Mouse (Mus musculus) hindbrain, embryonic 11.5 days (tissue): ENCODE data around the gene Wdr13. TPM values are rescaled to one million over a fixed set of nuclear protein-coding genes. Genes with fewer than 3 reads are reported as not detected.

ENCODE experiments used
- ATAC-seq: fragments of 200-750 bp; cut with Nextera tagmentation; 2 replicates; pipeline ENCODE4 v1.8.0; 2017; ENCODE audit warnings: mild to moderate bottlenecking, moderate TSS enrichment, moderate library complexity; ENCODE audit not compliant: low FRiP score
- DNase-seq: peaks from one replicate; pipeline ENCODE4 v3.0.0-alpha.2; 2015; ENCODE audit warnings: low spot score
- H3K27ac ChIP-seq: fragments of 300-500 bp; sonication (generic); 2 replicates; pipeline ENCODE4 v1.5.1; 2014; ENCODE audit warnings: mild to moderate bottlenecking, low read depth, low read length
- H3K27me3 ChIP-seq: fragments of 300-500 bp; sonication (generic); 2 replicates; pipeline ENCODE4 v1.6.1; 2014; ENCODE audit warnings: mild to moderate bottlenecking, low read length, moderate library complexity, mixed read lengths; ENCODE audit not compliant: control insufficient read depth, insufficient read depth
- H3K36me3 ChIP-seq: fragments of 300-500 bp; sonication (generic); 2 replicates; pipeline ENCODE4 v1.6.1; 2014; ENCODE audit warnings: mild to moderate bottlenecking, low read length, moderate library complexity, mixed read lengths; ENCODE audit not compliant: control insufficient read depth, insufficient read depth
- H3K4me1 ChIP-seq: fragments of 300-500 bp; sonication (generic); replicated peaks from 2 replicates; pipeline ENCODE4 v1.6.1; 2014; ENCODE audit warnings: low read length, mixed read lengths; ENCODE audit not compliant: control insufficient read depth, insufficient read depth
- H3K4me2 ChIP-seq: fragments of 300-500 bp; sonication (generic); replicated peaks from 2 replicates; pipeline ENCODE4 v1.6.1; 2014; ENCODE audit warnings: mild to moderate bottlenecking, low read depth, low read length
- H3K4me3 ChIP-seq: fragments of 300-500 bp; sonication (generic); 2 replicates; pipeline ENCODE4 v1.5.1; 2014; ENCODE audit warnings: low read depth, low read length
- H3K9ac ChIP-seq: fragments of 300-500 bp; sonication (generic); 2 replicates; pipeline ENCODE4 v1.6.1; 2014; ENCODE audit warnings: low read depth, low read length
- H3K9me3 ChIP-seq: fragments of 300-500 bp; sonication (generic); 2 replicates; pipeline ENCODE4 v1.6.1; 2016; ENCODE audit warnings: low read length; ENCODE audit not compliant: control insufficient read depth
- WGBS: fragments of 180-500 bp; shearing (Covaris S2); extraction: QIAGEN DNeasy Blood & Tissue Kit; methylation state at CpG from one replicate; pipeline ENCODE4 v1.1.7; 2014; 5-methylcytosine and 5-hydroxymethylcytosine counted together
- polyA plus RNA-seq: library from polyadenylated mRNA; unstranded; fragments of >200 nt; fragmentation: Nextera tagmentation; extraction: Ambion mirVana; gene quantifications from 2 replicates; pipeline ENCODE4 v1.2.1, GENCODE M21; 2014

The Wdr13 gene
- polyA plus RNA-seq, 1 experiment from 2014 or later = 30.8 TPM

- WGBS = 12% methylated on average over 56 of the region's 65 CpGs
Measured at GRCm38 (mm10) chrX:8145153-8145991, 12.7 kb upstream of the Wdr13 start, which contains the start of gene Rbm3. Gene Rbm3, minus strand, starts transcription at chrX:8145880.

GRCm38 (mm10) chrX:8143750-8144149, 11.1 kb upstream of the Wdr13 start:
- ATAC-seq = no peak
- Histone ChIP-seq H3K4me1 (peaks cover 4% of the 10 kb centered on the region; the same call in 1 of the 2 replicates), H3K36me3 (no peaks in the 10 kb centered on the region), H3K4me2 (peak overlapping the region; percentile 72), H3K27ac (no peak overlapping the region), H3K9ac (peak overlapping the region; percentile 83; the same call in 1 of the 2 replicates), H3K9me3 (no peaks in the 10 kb centered on the region), H3K4me3 (peak overlapping the region; percentile 57), H3K27me3 (no peaks in the 10 kb centered on the region)
- DNase-seq = no peak
- 77% methylated on average over 7 of the region's 7 CpGs for WGBS

More at GRCm38 (mm10) chrX:8145153-8145991, 12.7 kb upstream of the Wdr13 start, which contains the start of gene Rbm3:
- H3K4me1 ChIP-seq = peaks cover 4% of the 10 kb centered on the region; the same call in 1 of the 2 replicates
- DNase-seq (peak; percentile 83), ATAC-seq (peak; percentile 97)
- H3K4me3 ChIP-seq = peak within 1 kb of the TSS; percentile 57
- peak within 1 kb of the TSS; percentile 72 for H3K4me2 ChIP-seq
- H3K36me3 ChIP-seq = no peaks in the 10 kb centered on the region
- no peaks in the 10 kb centered on the region for H3K9me3 ChIP-seq
- peak within 1 kb of the TSS; percentile 83 for H3K9ac ChIP-seq
- H3K27me3 ChIP-seq = no peaks in the 10 kb centered on the region
- H3K27ac ChIP-seq = peak within 1 kb of the TSS; percentile 88

- ATAC-seq (no peak), DNase-seq (no peak)
- H3K4me2 ChIP-seq = no peak overlapping the region
- 87% methylated on average over 7 of the region's 7 CpGs for WGBS
- H3K9me3 ChIP-seq = no peaks in the 10 kb centered on the region
- H3K4me3 ChIP-seq = no peak overlapping the region
- no peaks in the 10 kb centered on the region for H3K36me3 ChIP-seq
- H3K4me1 ChIP-seq = peaks cover 4% of the 10 kb centered on the region; the same call in 1 of the 2 replicates
- H3K27me3 ChIP-seq = no peaks in the 10 kb centered on the region
- H3K27ac ChIP-seq = no peak overlapping the region
- no peak overlapping the region for H3K9ac ChIP-seq
Measured at GRCm38 (mm10) chrX:8142948-8143347, 10.3 kb upstream of the Wdr13 start.

GRCm38 (mm10) chrX:8141058-8141457, 8.4 kb upstream of the Wdr13 start:
- H3K4me1 ChIP-seq = peaks cover 4% of the 10 kb centered on the region; the same call in 1 of the 2 replicates
- H3K9ac ChIP-seq = no peak overlapping the region
- no peaks in the 10 kb centered on the region for H3K27me3 ChIP-seq
- no peaks in the 10 kb centered on the region for H3K9me3 ChIP-seq
- DNase-seq = no peak
- H3K36me3 ChIP-seq = no peaks in the 10 kb centered on the region
- no peak overlapping the region for H3K27ac ChIP-seq
- no peak for ATAC-seq
- no peak overlapping the region for H3K4me2 ChIP-seq
- H3K4me3 ChIP-seq = no peak overlapping the region
- 78% methylated on average over 3 of the region's 3 CpGs for WGBS

GRCm38 (mm10) chrX:8140446-8140845, 7.8 kb upstream of the Wdr13 start:
- WGBS = 92% methylated on average over 2 of the region's 2 CpGs
- H3K27ac ChIP-seq = no peak overlapping the region
- no peak overlapping the region for H3K4me2 ChIP-seq
- no peaks in the 10 kb centered on the region for H3K36me3 ChIP-seq
- DNase-seq (no peak), ATAC-seq (no peak)
- peaks cover 4% of the 10 kb centered on the region; the same call in 1 of the 2 replicates for H3K4me1 ChIP-seq
- H3K27me3 ChIP-seq = no peaks in the 10 kb centered on the region
- H3K9ac ChIP-seq = no peak overlapping the region
- H3K4me3 ChIP-seq = no peak overlapping the region
- no peaks in the 10 kb centered on the region for H3K9me3 ChIP-seq

- H3K36me3 ChIP-seq = no peaks in the 10 kb centered on the region
- 45% methylated on average over 1 of the region's 1 CpGs for WGBS
- DNase-seq = no peak
- no peaks in the 10 kb centered on the region for H3K9me3 ChIP-seq
- no peak for ATAC-seq
- H3K4me2 ChIP-seq = no peak overlapping the region
- H3K4me3 ChIP-seq = no peak overlapping the region
- no peak overlapping the region for H3K9ac ChIP-seq
- no peak overlapping the region for H3K27ac ChIP-seq
- H3K4me1 ChIP-seq = peaks cover 4% of the 10 kb centered on the region; the same call in 1 of the 2 replicates
- no peaks in the 10 kb centered on the region for H3K27me3 ChIP-seq
Measured at GRCm38 (mm10) chrX:8139480-8139879, 6.8 kb upstream of the Wdr13 start.

- WGBS = 69% methylated on average over 2 of the region's 2 CpGs
- Histone ChIP-seq H3K4me3 (no peak overlapping the region), H3K9ac (no peak overlapping the region), H3K9me3 (no peaks in the 10 kb centered on the region), H3K4me1 (no peaks in the 10 kb centered on the region), H3K36me3 (no peaks in the 10 kb centered on the region), H3K4me2 (no peak overlapping the region), H3K27me3 (no peaks in the 10 kb centered on the region), H3K27ac (no peak overlapping the region)
- ATAC-seq (no peak), DNase-seq (no peak)
Measured at GRCm38 (mm10) chrX:8135886-8136285, 3.2 kb upstream of the Wdr13 start.

GRCm38 (mm10) chrX:8131393-8131792, 1.3 kb downstream of the Wdr13 start:
- H3K27ac ChIP-seq = no peak overlapping the region

GRCm38 (mm10) chrX:8125235-8125634, 7.5 kb downstream of the Wdr13 start:
- 81% methylated on average over 7 of the region's 7 CpGs for WGBS
- Histone ChIP-seq H3K27me3 (no peaks in the 10 kb centered on the region), H3K4me2 (no peak overlapping the region), H3K36me3 (no peaks in the 10 kb centered on the region), H3K9ac (no peak overlapping the region), H3K9me3 (no peaks in the 10 kb centered on the region), H3K27ac (no peak overlapping the region), H3K4me3 (no peak overlapping the region), H3K4me1 (no peaks in the 10 kb centered on the region)
- ATAC-seq (no peak), DNase-seq (no peak)

More at GRCm38 (mm10) chrX:8131393-8131792, 1.3 kb downstream of the Wdr13 start:
- H3K4me2 ChIP-seq = peak overlapping the region; percentile 47
- DNase-seq (no peak), ATAC-seq (peak; percentile 6; the same call in 1 of the 2 replicates)
- H3K4me3 ChIP-seq = no peak overlapping the region; the same call in 1 of the 2 replicates
- H3K4me1 ChIP-seq = no peaks in the 10 kb centered on the region
- 91% methylated on average over 17 of the region's 17 CpGs for WGBS
- H3K36me3 ChIP-seq = no peaks in the 10 kb centered on the region
- H3K9me3 ChIP-seq = no peaks in the 10 kb centered on the region
- no peaks in the 10 kb centered on the region for H3K27me3 ChIP-seq
- H3K9ac ChIP-seq = no peak overlapping the region
